Mouse (Mus musculus): ENCODE measurements around the gene Fbxl15. TPM values are rescaled to one million over a fixed set of nuclear protein-coding genes. Genes with fewer than 3 reads are reported as not detected.

Gene Fbxl15
- polyA plus RNA-seq, 1 experiment from 2014 or later: 15.1 TPM

- H3K4me2 ChIP-seq (ENCODE audit: low read depth, severe bottlenecking): no peak overlapping the region; the same call in 1 of the 2 replicates
- H3K27ac ChIP-seq (replicated peaks; ENCODE audit: low read depth, low read length): no peak overlapping the region
- no peaks in the 10 kb centered on the region; the same call in 1 of the 2 replicates for H3K27me3 ChIP-seq (ENCODE audit: control insufficient read depth, insufficient read depth, low read length)
- H3K9ac ChIP-seq (ENCODE audit: low read length): peak overlapping the region; percentile 27; the same call in 1 of the 2 replicates
- H3K4me1 ChIP-seq (ENCODE audit: control insufficient read depth, insufficient read depth, low read length): peaks cover 7% of the 10 kb centered on the region; the same call in 1 of the 2 replicates
- H3K36me3 ChIP-seq (ENCODE audit: control insufficient read depth, insufficient read depth, low read length): no peaks in the 10 kb centered on the region
- 84% methylated on average over 7 of the region's 7 CpGs for WGBS
- H3K9me3 ChIP-seq (ENCODE audit: control insufficient read depth, low read length): no peaks in the 10 kb centered on the region
- ATAC-seq (ENCODE audit: insufficient number of reproducible peaks, low FRiP score, low TSS enrichment, low read depth) (no peak), DNase-seq (ENCODE audit: low spot score) (no peak)
- H3K4me3 ChIP-seq (ENCODE audit: low read depth, low read length): no peak overlapping the region
These were observed 11.4 kb downstream of the Fbxl15 start for GRCm38 (mm10) chr19:46339287-46339971.

- H3K27me3 ChIP-seq (ENCODE audit: control insufficient read depth, insufficient read depth, low read length): peaks cover 6% of the 10 kb centered on the region; the same call in 1 of the 2 replicates
- 13% methylated on average over 7 of the region's 7 CpGs for WGBS
- H3K9me3 ChIP-seq (ENCODE audit: control insufficient read depth, low read length): no peaks in the 10 kb centered on the region
These were observed 16.9 kb downstream of the Fbxl15 start for GRCm38 (mm10) chr19:46344710-46345419.

GRCm38 (mm10) chr19:46347146-46347545, 19.2 kb downstream of the Fbxl15 start:
- Histone ChIP-seq H3K4me3 (ENCODE audit: low read depth, low read length) (no peak overlapping the region), H3K4me2 (ENCODE audit: low read depth, severe bottlenecking) (no peak overlapping the region), H3K27me3 (ENCODE audit: control insufficient read depth, insufficient read depth, low read length) (peaks cover 6% of the 10 kb centered on the region; the same call in 1 of the 2 replicates), H3K36me3 (ENCODE audit: control insufficient read depth, insufficient read depth, low read length) (no peaks in the 10 kb centered on the region), H3K4me1 (ENCODE audit: control insufficient read depth, insufficient read depth, low read length) (no peaks in the 10 kb centered on the region), H3K9me3 (ENCODE audit: control insufficient read depth, low read length) (no peaks in the 10 kb centered on the region), H3K27ac (replicated peaks; ENCODE audit: low read depth, low read length) (no peak overlapping the region), H3K9ac (ENCODE audit: low read length) (no peak overlapping the region)
- 97% methylated on average over 1 of the region's 1 CpGs for WGBS
- ATAC-seq (ENCODE audit: insufficient number of reproducible peaks, low FRiP score, low TSS enrichment, low read depth) (no peak), DNase-seq (ENCODE audit: low spot score) (no peak)

More at GRCm38 (mm10) chr19:46344710-46345419, 16.9 kb downstream of the Fbxl15 start:
- Histone ChIP-seq H3K4me1 (ENCODE audit: control insufficient read depth, insufficient read depth, low read length) (no peaks in the 10 kb centered on the region), H3K4me3 (ENCODE audit: low read depth, low read length) (no peak overlapping the region), H3K9ac (ENCODE audit: low read length) (no peak overlapping the region), H3K36me3 (ENCODE audit: control insufficient read depth, insufficient read depth, low read length) (no peaks in the 10 kb centered on the region), H3K27ac (replicated peaks; ENCODE audit: low read depth, low read length) (no peak overlapping the region), H3K4me2 (ENCODE audit: low read depth, severe bottlenecking) (no peak overlapping the region)
- DNase-seq (ENCODE audit: low spot score) (no peak), ATAC-seq (ENCODE audit: insufficient number of reproducible peaks, low FRiP score, low TSS enrichment, low read depth) (no peak)

GRCm38 (mm10) chr19:46347936-46348668, 20.1 kb downstream of the Fbxl15 start:
- DNase-seq (ENCODE audit: low spot score) (no peak), ATAC-seq (ENCODE audit: insufficient number of reproducible peaks, low FRiP score, low TSS enrichment, low read depth) (no peak)
- Histone ChIP-seq H3K4me1 (ENCODE audit: control insufficient read depth, insufficient read depth, low read length) (no peaks in the 10 kb centered on the region), H3K27me3 (ENCODE audit: control insufficient read depth, insufficient read depth, low read length) (peaks cover 6% of the 10 kb centered on the region; the same call in 1 of the 2 replicates), H3K36me3 (ENCODE audit: control insufficient read depth, insufficient read depth, low read length) (no peaks in the 10 kb centered on the region), H3K9me3 (ENCODE audit: control insufficient read depth, low read length) (no peaks in the 10 kb centered on the region), H3K4me2 (ENCODE audit: low read depth, severe bottlenecking) (peak overlapping the region; percentile 73), H3K9ac (ENCODE audit: low read length) (peak overlapping the region; percentile 72), H3K27ac (replicated peaks; ENCODE audit: low read depth, low read length) (no peak overlapping the region), H3K4me3 (ENCODE audit: low read depth, low read length) (peak overlapping the region; percentile 53)
- 33% methylated on average over 14 of the region's 14 CpGs for WGBS

GRCm38 (mm10) chr19:46348761-46349458, 20.9 kb downstream of the Fbxl15 start:
- Histone ChIP-seq H3K27ac (replicated peaks; ENCODE audit: low read depth, low read length) (peak overlapping the region; percentile 22; the same call in 1 of the 2 replicates), H3K4me3 (ENCODE audit: low read depth, low read length) (peak overlapping the region; percentile 53), H3K9me3 (ENCODE audit: control insufficient read depth, low read length) (no peaks in the 10 kb centered on the region), H3K4me2 (ENCODE audit: low read depth, severe bottlenecking) (peak overlapping the region; percentile 73), H3K4me1 (ENCODE audit: control insufficient read depth, insufficient read depth, low read length) (no peaks in the 10 kb centered on the region), H3K9ac (ENCODE audit: low read length) (peak overlapping the region; percentile 72), H3K36me3 (ENCODE audit: control insufficient read depth, insufficient read depth, low read length) (no peaks in the 10 kb centered on the region), H3K27me3 (ENCODE audit: control insufficient read depth, insufficient read depth, low read length) (0 out of 2 replicates have a peak, but pooled peaks cover 6% of the 10 kb centered on the region)
- DNase-seq (ENCODE audit: low spot score) (peak; percentile 73), ATAC-seq (ENCODE audit: insufficient number of reproducible peaks, low FRiP score, low TSS enrichment, low read depth) (peak; percentile 73)
- WGBS: under 1% methylated on average over 77 of the region's 78 CpGs

- DNase-seq (ENCODE audit: low spot score) (no peak), ATAC-seq (ENCODE audit: insufficient number of reproducible peaks, low FRiP score, low TSS enrichment, low read depth) (no peak; the same call in 1 of the 2 replicates)
- Histone ChIP-seq H3K36me3 (ENCODE audit: control insufficient read depth, insufficient read depth, low read length) (no peaks in the 10 kb centered on the region), H3K9me3 (ENCODE audit: control insufficient read depth, low read length) (no peaks in the 10 kb centered on the region), H3K9ac (ENCODE audit: low read length) (peak overlapping the region; percentile 72; the same call in 1 of the 2 replicates), H3K4me1 (ENCODE audit: control insufficient read depth, insufficient read depth, low read length) (no peaks in the 10 kb centered on the region), H3K27ac (replicated peaks; ENCODE audit: low read depth, low read length) (no peak overlapping the region), H3K27me3 (ENCODE audit: control insufficient read depth, insufficient read depth, low read length) (0 out of 2 replicates have a peak, but pooled peaks cover 6% of the 10 kb centered on the region), H3K4me3 (ENCODE audit: low read depth, low read length) (peak overlapping the region; percentile 53), H3K4me2 (ENCODE audit: low read depth, severe bottlenecking) (peak overlapping the region; percentile 73)
- 31% methylated on average over 6 of the region's 6 CpGs for WGBS
These were observed 21.6 kb downstream of the Fbxl15 start for GRCm38 (mm10) chr19:46349550-46349949.

- 0 out of 2 replicates have a peak, but pooled peaks cover 6% of the 10 kb centered on the region for H3K27me3 ChIP-seq (ENCODE audit: control insufficient read depth, insufficient read depth, low read length)
- H3K9ac ChIP-seq (ENCODE audit: low read length): peak within 1 kb of the TSS; percentile 72
- DNase-seq (ENCODE audit: low spot score) (no peak), ATAC-seq (ENCODE audit: insufficient number of reproducible peaks, low FRiP score, low TSS enrichment, low read depth) (no peak)
- peak within 1 kb of the TSS; percentile 53 for H3K4me3 ChIP-seq (ENCODE audit: low read depth, low read length)
- no peak within 1 kb of the TSS for H3K27ac ChIP-seq (replicated peaks; ENCODE audit: low read depth, low read length)
- H3K9me3 ChIP-seq (ENCODE audit: control insufficient read depth, low read length): no peaks in the 10 kb centered on the region
- WGBS: 56% methylated on average over 10 of the region's 10 CpGs
- no peaks in the 10 kb centered on the region for H3K36me3 ChIP-seq (ENCODE audit: control insufficient read depth, insufficient read depth, low read length)
- H3K4me1 ChIP-seq (ENCODE audit: control insufficient read depth, insufficient read depth, low read length): no peaks in the 10 kb centered on the region
- H3K4me2 ChIP-seq (ENCODE audit: low read depth, severe bottlenecking): peak within 1 kb of the TSS; percentile 73
These were observed 22.4 kb downstream of the Fbxl15 start, which contains the start of gene 2310034G01Rik for GRCm38 (mm10) chr19:46350168-46350932. 2310034G01Rik (minus strand) TSS chr19:46350302.

Data from limb, embryonic 11.5 days (tissue).